Mouse (Mus musculus) heart, adult 2 months (tissue): Measurements from ENCODE around the gene Shroom3.

Source experiments
- CTCF ChIP-seq: fragments of 200-600 bp; IDR thresholded peaks from 2 replicates; pipeline ENCODE4 v1.8.1; 2022; ENCODE audit warnings: antibody characterized with exemption, mild to moderate bottlenecking, moderate library complexity
- EP300 ChIP-seq: fragments of 200-500 bp; IDR thresholded peaks from 2 replicates; pipeline ENCODE4 v1.6.1; 2011; ENCODE audit warnings: low read depth, low read length, control low read depth; ENCODE audit not compliant: insufficient read depth
- POLR2A ChIP-seq: fragments of 200-500 bp; IDR thresholded peaks from 2 replicates; pipeline ENCODE4 v1.6.1; 2011; ENCODE audit warnings: mild to moderate bottlenecking, low read depth, low read length, control low read depth; ENCODE audit not compliant: insufficient read depth

- no peak for TF ChIP-seq CTCF
- TF ChIP-seq POLR2A, result no peak
- TF ChIP-seq EP300, result no peak
Measured at GRCm38 (mm10) chr5:92857177-92857576, 173.9 kb downstream of the Shroom3 start.
